Mouse (Mus musculus): Measurements from ENCODE around the gene Alpk1. TPM values are rescaled to one million over a fixed set of nuclear protein-coding genes. Genes with fewer than 3 reads are reported as not detected.
A peak's percentile ranks its signal among the peaks of the same experiment; 100 is the strongest.

The Alpk1 gene
- polyA plus RNA-seq, 1 experiment from 2014 or later = 0.71 TPM

GRCm38 (mm10) chr3:127651742-127652653 is 128.3 kb downstream of the Alpk1 start:
- Histone ChIP-seq H3K9me3 (no peaks in the 10 kb centered on the region), H3K4me3 (no peak overlapping the region), H3K36me3 (no peaks in the 10 kb centered on the region), H3K4me1 (replicated peaks) (no peaks in the 10 kb centered on the region), H3K4me2 (no peak overlapping the region), H3K9ac (no peak overlapping the region), H3K27me3 (peaks cover under 1% of the 10 kb centered on the region), H3K27ac (replicated peaks) (no peak overlapping the region)
- ATAC-seq (ENCODE audit: low FRiP score, low read depth) = no peak
- 41% methylated on average over 7 of the region's 7 CpGs for WGBS

- Histone ChIP-seq H3K9me3 (no peaks in the 10 kb centered on the region), H3K4me3 (no peak overlapping the region), H3K27ac (replicated peaks) (no peak overlapping the region), H3K4me1 (replicated peaks) (peaks cover 9% of the 10 kb centered on the region), H3K4me2 (no peak overlapping the region), H3K36me3 (no peaks in the 10 kb centered on the region), H3K27me3 (peaks cover 37% of the 10 kb centered on the region), H3K9ac (no peak overlapping the region)
- no peak for ATAC-seq (ENCODE audit: low FRiP score, low read depth)
- WGBS = 46% methylated on average over 18 of the region's 18 CpGs
Measured at GRCm38 (mm10) chr3:127646156-127646825, 134.0 kb downstream of the Alpk1 start.

- no peak for ATAC-seq (ENCODE audit: low FRiP score, low read depth)
- 8% methylated on average over 5 of the region's 5 CpGs for WGBS
- no peak overlapping the region for H3K9ac ChIP-seq
- no peaks in the 10 kb centered on the region for H3K9me3 ChIP-seq
- no peak overlapping the region for H3K4me2 ChIP-seq
- no peak overlapping the region for H3K4me3 ChIP-seq
- no peaks in the 10 kb centered on the region for H3K36me3 ChIP-seq
- H3K27me3 ChIP-seq = peaks cover 68% of the 10 kb centered on the region
- peaks cover 25% of the 10 kb centered on the region for H3K4me1 ChIP-seq (replicated peaks)
- no peak overlapping the region for H3K27ac ChIP-seq (replicated peaks)
Measured at GRCm38 (mm10) chr3:127642211-127642610, 138.1 kb downstream of the Alpk1 start.

- no peak overlapping the region for H3K9ac ChIP-seq
- no peaks in the 10 kb centered on the region for H3K36me3 ChIP-seq
- peaks cover 22% of the 10 kb centered on the region for H3K4me1 ChIP-seq (replicated peaks)
- H3K27ac ChIP-seq (replicated peaks) = no peak overlapping the region
- WGBS = 4% methylated on average over 37 of the region's 37 CpGs
- ATAC-seq (ENCODE audit: low FRiP score, low read depth) = 0 out of 2 replicates have a peak, but pooled peaks have one; percentile 28
- peaks cover 62% of the 10 kb centered on the region for H3K27me3 ChIP-seq
- H3K4me3 ChIP-seq = peak overlapping the region; percentile 14
- H3K9me3 ChIP-seq = no peaks in the 10 kb centered on the region
- peak overlapping the region; percentile 47 for H3K4me2 ChIP-seq
Measured at GRCm38 (mm10) chr3:127640762-127641700, 139.3 kb downstream of the Alpk1 start.

- WGBS = 1% methylated on average over 36 of the region's 36 CpGs
- Histone ChIP-seq H3K27me3 (peaks cover 67% of the 10 kb centered on the region), H3K4me3 (0 out of 2 replicates have a peak overlapping the region, but pooled peaks have one; percentile 14), H3K4me2 (peak overlapping the region; percentile 47), H3K27ac (replicated peaks) (no peak overlapping the region), H3K9me3 (no peaks in the 10 kb centered on the region), H3K36me3 (no peaks in the 10 kb centered on the region), H3K4me1 (replicated peaks) (peaks cover 22% of the 10 kb centered on the region), H3K9ac (no peak overlapping the region)
- ATAC-seq (ENCODE audit: low FRiP score, low read depth) = peak; percentile 73
Measured at GRCm38 (mm10) chr3:127639875-127640761, 140.2 kb downstream of the Alpk1 start.

GRCm38 (mm10) chr3:127634984-127635349 is 145.4 kb downstream of the Alpk1 start:
- 0 out of 2 replicates have a peak overlapping the region, but pooled peaks have one; percentile 31 for H3K9ac ChIP-seq
- peaks cover 58% of the 10 kb centered on the region for H3K27me3 ChIP-seq
- peak overlapping the region; percentile 46 for H3K4me3 ChIP-seq
- 4% methylated on average over 3 of the region's 3 CpGs for WGBS
- no peak overlapping the region for H3K27ac ChIP-seq (replicated peaks)
- H3K36me3 ChIP-seq = no peaks in the 10 kb centered on the region
- no peaks in the 10 kb centered on the region for H3K9me3 ChIP-seq
- ATAC-seq (ENCODE audit: low FRiP score, low read depth) = no peak
- H3K4me1 ChIP-seq (replicated peaks) = peaks cover 37% of the 10 kb centered on the region
- H3K4me2 ChIP-seq = peak overlapping the region; percentile 85

GRCm38 (mm10) chr3:127634101-127634983 is 146.0 kb downstream of the Alpk1 start:
- Histone ChIP-seq H3K4me3 (peak overlapping the region; percentile 46), H3K27me3 (peaks cover 61% of the 10 kb centered on the region), H3K9me3 (no peaks in the 10 kb centered on the region), H3K27ac (replicated peaks) (peak overlapping the region; percentile 5; the same call in 1 of the 2 replicates), H3K36me3 (no peaks in the 10 kb centered on the region), H3K4me1 (replicated peaks) (peaks cover 34% of the 10 kb centered on the region), H3K9ac (peak overlapping the region; percentile 31; the same call in 1 of the 2 replicates), H3K4me2 (peak overlapping the region; percentile 85)
- WGBS = under 1% methylated on average over 58 of the region's 58 CpGs
- peak; percentile 82 for ATAC-seq (ENCODE audit: low FRiP score, low read depth)

- Histone ChIP-seq H3K4me2 (peak within 1 kb of the TSS; percentile 85), H3K27me3 (peaks cover 61% of the 10 kb centered on the region), H3K27ac (replicated peaks) (peak within 1 kb of the TSS; percentile 5), H3K4me1 (replicated peaks) (peaks cover 37% of the 10 kb centered on the region), H3K9me3 (no peaks in the 10 kb centered on the region), H3K9ac (peak within 1 kb of the TSS; percentile 31), H3K4me3 (peak within 1 kb of the TSS; percentile 46), H3K36me3 (no peaks in the 10 kb centered on the region)
- peak; percentile 44 for ATAC-seq (ENCODE audit: low FRiP score, low read depth)
- WGBS = under 1% methylated on average over 92 of the region's 92 CpGs
Measured at GRCm38 (mm10) chr3:127633080-127634032, 147.0 kb downstream of the Alpk1 start, which contains the start of gene Neurog2. TSS of gene Neurog2 (plus strand) at chr3:127633135.

- under 1% methylated on average over 31 of the region's 32 CpGs for WGBS
- Histone ChIP-seq H3K4me3 (peak overlapping the region; percentile 46), H3K4me1 (replicated peaks) (peaks cover 39% of the 10 kb centered on the region), H3K9ac (peak overlapping the region; percentile 4; the same call in 1 of the 2 replicates), H3K36me3 (no peaks in the 10 kb centered on the region), H3K4me2 (peak overlapping the region; percentile 85), H3K27ac (replicated peaks) (no peak overlapping the region; the same call in 1 of the 2 replicates), H3K27me3 (peaks cover 57% of the 10 kb centered on the region), H3K9me3 (no peaks in the 10 kb centered on the region)
- peak; percentile 68 for ATAC-seq (ENCODE audit: low FRiP score, low read depth)
Measured at GRCm38 (mm10) chr3:127632531-127632930, 147.8 kb downstream of the Alpk1 start.
